Mouse (Mus musculus) lung, embryonic 14.5 days (tissue): Measurements from ENCODE around the gene Mast4. TPM values are rescaled to one million over a fixed set of nuclear protein-coding genes. Genes with fewer than 3 reads are reported as not detected.

ENCODE experiments used
- ATAC-seq: fragments of 200-750 bp; cut with Nextera tagmentation; 2 replicates; pipeline ENCODE4 v1.8.0; 2017; ENCODE audit warnings: mild to moderate bottlenecking, moderate TSS enrichment, moderate library complexity; ENCODE audit not compliant: insufficient read depth
- DNase-seq: peaks from one replicate; pipeline ENCODE4 v3.0.0-alpha.2; 2015
- H3K27ac ChIP-seq: fragments of 300-500 bp; sonication (generic); 2 replicates; pipeline ENCODE4 v1.5.1; 2014; ENCODE audit warnings: low read depth, mild to moderate bottlenecking, moderate library complexity
- H3K27me3 ChIP-seq: fragments of 300-500 bp; sonication (generic); 2 replicates; pipeline ENCODE4 v1.6.1; 2014; ENCODE audit warnings: low read length, control low read depth; ENCODE audit not compliant: insufficient read depth
- H3K36me3 ChIP-seq: fragments of 300-500 bp; sonication (generic); 2 replicates; pipeline ENCODE4 v1.6.1; 2014; ENCODE audit warnings: control low read depth; ENCODE audit not compliant: insufficient read depth
- H3K4me1 ChIP-seq: fragments of 300-500 bp; sonication (generic); 2 replicates; pipeline ENCODE4 v1.6.1; 2014; ENCODE audit warnings: antibody characterized with exemption, control low read depth; ENCODE audit not compliant: insufficient read depth
- H3K4me2 ChIP-seq: fragments of 300-500 bp; sonication (generic); 2 replicates; pipeline ENCODE4 v1.6.1; 2014; ENCODE audit warnings: mild to moderate bottlenecking
- H3K4me3 ChIP-seq: fragments of 300-500 bp; sonication (generic); 2 replicates; pipeline ENCODE4 v1.5.1; 2014; ENCODE audit warnings: low read depth, low read length
- H3K9ac ChIP-seq: fragments of 300-500 bp; sonication (generic); 2 replicates; pipeline ENCODE4 v1.6.1; 2014
- H3K9me3 ChIP-seq: fragments of 300-500 bp; sonication (generic); 2 replicates; pipeline ENCODE4 v1.6.1; 2016; ENCODE audit warnings: low read depth, low read length, control low read depth
- CTCF ChIP-seq: IDR thresholded peaks from 2 replicates; pipeline ENCODE4 v1.5.1; 2016; ENCODE audit warnings: antibody characterized with exemption, low read depth
- WGBS: fragments of 180-500 bp; shearing (Covaris S2); extraction: QIAGEN DNeasy Blood & Tissue Kit; methylation state at CpG from one replicate; pipeline ENCODE4 v1.1.7; 2014; 5-methylcytosine and 5-hydroxymethylcytosine counted together
- polyA plus RNA-seq: library from polyadenylated mRNA; unstranded; fragments of >200 nt; fragmentation: Nextera tagmentation; extraction: Ambion mirVana; gene quantifications from 2 replicates; pipeline ENCODE4 v1.2.1, GENCODE M21; 2014

The Mast4 gene
- polyA plus RNA-seq, 1 experiment from 2014 or later, result 30.8 TPM

DNA sequence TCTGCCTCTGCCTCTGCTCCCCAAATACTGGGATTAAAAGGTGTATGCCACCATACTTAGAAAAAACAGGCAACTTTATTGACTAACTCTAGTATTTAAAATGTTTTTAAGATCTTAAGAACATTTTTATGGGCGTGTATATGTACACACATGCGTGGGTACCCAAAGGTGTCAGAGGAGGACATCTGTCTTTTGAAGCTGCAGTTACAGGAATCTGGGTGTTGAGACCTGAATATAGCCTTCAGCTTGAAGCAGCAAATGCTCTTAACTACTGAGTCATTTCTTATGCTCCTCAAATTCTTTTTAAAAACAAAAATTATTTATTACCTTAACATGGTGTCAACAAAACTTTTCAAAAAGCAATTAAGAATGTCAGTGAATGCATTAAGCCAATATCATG, 329.1 kb downstream of the Mast4 start:
- Histone ChIP-seq H3K9ac (no peak overlapping the region), H3K4me1 (no peaks in the 10 kb centered on the region), H3K4me3 (no peak overlapping the region), H3K9me3 (no peaks in the 10 kb centered on the region), H3K27ac (no peak overlapping the region), H3K4me2 (no peak overlapping the region), H3K27me3 (no peaks in the 10 kb centered on the region), H3K36me3 (no peaks in the 10 kb centered on the region)
- DNase-seq, result no peak
- WGBS, result 68% methylated on average over 2 of the region's 2 CpGs
- no peak for TF ChIP-seq CTCF
- ATAC-seq, result no peak

DNA sequence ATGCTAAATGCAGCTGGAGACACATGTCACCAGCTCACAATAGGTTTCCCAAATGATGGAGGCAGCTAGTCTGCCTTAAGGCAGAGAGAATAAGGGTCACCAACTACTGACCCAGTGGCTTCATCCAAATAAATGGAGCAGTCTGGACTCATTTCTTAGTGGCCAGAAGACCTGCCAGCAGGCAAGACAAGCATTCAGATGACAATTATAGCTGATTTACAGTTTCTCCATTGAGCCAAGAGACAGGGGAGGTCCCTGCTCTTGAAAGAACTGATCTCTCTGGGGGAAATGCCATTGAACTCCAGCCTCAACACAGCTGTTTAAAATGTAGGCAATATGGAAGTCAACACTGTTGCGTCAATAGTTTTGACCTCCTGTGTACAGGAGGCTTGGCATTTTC, 332.5 kb downstream of the Mast4 start:
- Histone ChIP-seq H3K9ac (no peak overlapping the region), H3K4me2 (no peak overlapping the region), H3K9me3 (no peaks in the 10 kb centered on the region), H3K4me3 (no peak overlapping the region), H3K27me3 (no peaks in the 10 kb centered on the region), H3K27ac (no peak overlapping the region), H3K4me1 (no peaks in the 10 kb centered on the region), H3K36me3 (no peaks in the 10 kb centered on the region)
- no peak for DNase-seq
- WGBS, result 83% methylated on average over 1 of the region's 1 CpGs
- no peak for TF ChIP-seq CTCF
- no peak for ATAC-seq

DNA sequence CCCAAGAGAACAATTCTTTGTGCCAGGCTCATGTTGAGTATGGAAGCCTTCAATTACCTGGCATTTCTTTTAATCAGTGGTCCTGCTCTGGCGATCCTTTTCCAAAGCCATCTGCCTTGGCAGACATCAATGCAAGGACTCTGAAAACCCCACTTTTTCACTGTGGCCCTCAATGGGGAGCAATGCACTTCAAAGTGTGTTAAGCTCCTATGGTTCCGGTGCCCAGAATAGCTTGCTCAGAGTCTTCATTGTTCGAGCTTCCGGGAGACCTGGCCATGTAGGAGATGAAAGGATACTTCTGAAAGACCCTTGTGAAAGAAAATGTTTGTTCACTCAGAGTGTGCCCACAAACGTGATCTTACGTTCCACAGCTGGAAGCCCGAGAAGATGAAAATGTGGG, 333.4 kb downstream of the Mast4 start:
- TF ChIP-seq CTCF, result no peak
- no peaks in the 10 kb centered on the region for H3K4me1 ChIP-seq
- no peaks in the 10 kb centered on the region for H3K27me3 ChIP-seq
- ATAC-seq (no peak), DNase-seq (peak; percentile 30)
- H3K9me3 ChIP-seq, result no peaks in the 10 kb centered on the region
- no peaks in the 10 kb centered on the region for H3K36me3 ChIP-seq
- H3K4me3 ChIP-seq, result no peak overlapping the region
- no peak overlapping the region for H3K4me2 ChIP-seq
- 63% methylated on average over 7 of the region's 7 CpGs for WGBS
- H3K9ac ChIP-seq, result no peak overlapping the region
- H3K27ac ChIP-seq, result 0 out of 2 replicates have a peak overlapping the region, but pooled peaks have one; percentile 13

DNA sequence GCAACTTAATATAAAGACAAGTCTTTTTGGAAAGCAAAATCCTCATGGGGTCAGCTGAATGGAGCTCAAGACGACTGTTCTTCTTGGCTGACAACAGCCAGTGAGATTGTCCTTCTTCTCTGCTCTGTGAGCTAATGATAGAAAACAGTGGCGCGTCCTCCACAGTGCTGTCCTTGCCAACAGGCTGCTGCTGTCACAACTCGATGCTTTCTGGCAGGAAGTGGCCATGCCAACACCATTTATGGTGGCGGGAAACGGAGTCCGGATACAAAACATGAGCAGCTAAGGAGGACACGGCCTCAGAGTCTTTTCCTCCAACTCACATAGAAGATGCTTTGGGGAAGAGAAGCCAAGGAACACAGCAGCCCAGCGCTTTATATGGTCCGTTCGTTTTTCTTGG, 340.2 kb downstream of the Mast4 start:
- Histone ChIP-seq H3K36me3 (no peaks in the 10 kb centered on the region), H3K9ac (no peak overlapping the region), H3K9me3 (no peaks in the 10 kb centered on the region), H3K27ac (no peak overlapping the region), H3K4me3 (no peak overlapping the region), H3K4me1 (no peaks in the 10 kb centered on the region), H3K4me2 (no peak overlapping the region), H3K27me3 (no peaks in the 10 kb centered on the region)
- TF ChIP-seq CTCF, result no peak
- no peak for ATAC-seq
- no peak for DNase-seq
- WGBS, result 84% methylated on average over 11 of the region's 11 CpGs

DNA sequence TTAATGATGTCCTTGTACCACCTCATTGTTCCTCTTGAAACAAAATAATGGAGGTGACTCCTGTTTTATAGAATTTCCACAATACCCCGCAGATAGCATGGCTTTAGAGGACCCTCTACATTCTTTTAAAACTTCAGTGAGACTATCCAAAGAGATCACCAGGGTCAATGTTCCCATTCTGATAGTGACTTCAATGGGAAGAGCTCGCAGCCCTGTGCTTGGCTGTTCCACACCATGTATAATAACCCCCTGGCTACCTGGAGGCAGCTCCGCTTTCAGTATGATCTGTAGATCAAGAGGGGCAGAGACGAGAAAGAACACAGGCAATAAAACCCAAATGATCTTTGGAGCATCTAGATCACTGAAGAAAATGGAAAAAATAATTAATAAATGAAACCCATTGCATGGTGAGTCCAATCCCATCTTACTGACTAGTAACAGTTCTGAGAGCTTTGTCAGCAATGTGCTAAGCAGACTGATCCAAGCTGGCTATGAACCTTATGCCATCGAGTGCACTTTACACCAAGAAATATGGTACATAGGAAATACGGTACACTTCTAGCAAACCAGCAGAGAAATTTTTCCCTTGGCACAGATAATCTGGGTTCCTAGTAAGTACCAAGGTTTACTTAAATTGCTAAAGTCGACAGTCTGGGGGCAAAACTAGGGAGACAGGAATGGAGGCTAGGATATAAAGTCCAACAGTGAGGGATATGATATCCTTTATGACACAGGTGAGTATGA, 341.4 kb downstream of the Mast4 start:
- no peaks in the 10 kb centered on the region for H3K36me3 ChIP-seq
- TF ChIP-seq CTCF, result no peak
- no peak overlapping the region for H3K27ac ChIP-seq
- WGBS, result 81% methylated on average over 7 of the region's 7 CpGs
- H3K9ac ChIP-seq, result no peak overlapping the region
- H3K4me2 ChIP-seq, result no peak overlapping the region
- no peak overlapping the region for H3K4me3 ChIP-seq
- H3K4me1 ChIP-seq, result no peaks in the 10 kb centered on the region
- ATAC-seq (no peak), DNase-seq (no peak)
- H3K9me3 ChIP-seq, result no peaks in the 10 kb centered on the region
- no peaks in the 10 kb centered on the region for H3K27me3 ChIP-seq

DNA sequence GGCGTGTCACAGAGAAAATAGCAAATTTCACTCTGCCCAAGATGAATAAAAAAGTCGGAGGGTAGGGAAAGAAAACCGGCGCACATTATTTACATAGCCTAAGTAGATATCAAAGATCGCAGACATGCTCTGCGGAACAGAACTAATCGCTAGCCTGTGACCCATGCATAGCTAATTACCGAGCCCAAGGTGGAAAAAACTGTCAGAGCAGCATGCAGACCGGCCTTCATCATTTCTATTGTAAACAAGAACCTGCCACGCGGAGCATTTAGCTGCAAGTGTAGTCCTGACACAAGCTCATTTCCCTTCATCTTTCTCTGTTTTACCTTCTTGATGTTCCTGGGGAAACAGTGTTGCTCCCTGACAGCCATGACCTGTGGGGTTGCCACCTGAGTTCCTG, 342.4 kb downstream of the Mast4 start:
- TF ChIP-seq CTCF, result no peak
- no peak overlapping the region for H3K4me3 ChIP-seq
- H3K9ac ChIP-seq, result no peak overlapping the region
- ATAC-seq, result no peak
- WGBS, result 48% methylated on average over 11 of the region's 11 CpGs
- H3K4me1 ChIP-seq, result no peaks in the 10 kb centered on the region
- DNase-seq, result no peak
- H3K9me3 ChIP-seq, result no peaks in the 10 kb centered on the region
- no peak overlapping the region for H3K4me2 ChIP-seq
- H3K27me3 ChIP-seq, result no peaks in the 10 kb centered on the region
- H3K36me3 ChIP-seq, result no peaks in the 10 kb centered on the region
- no peak overlapping the region for H3K27ac ChIP-seq

DNA sequence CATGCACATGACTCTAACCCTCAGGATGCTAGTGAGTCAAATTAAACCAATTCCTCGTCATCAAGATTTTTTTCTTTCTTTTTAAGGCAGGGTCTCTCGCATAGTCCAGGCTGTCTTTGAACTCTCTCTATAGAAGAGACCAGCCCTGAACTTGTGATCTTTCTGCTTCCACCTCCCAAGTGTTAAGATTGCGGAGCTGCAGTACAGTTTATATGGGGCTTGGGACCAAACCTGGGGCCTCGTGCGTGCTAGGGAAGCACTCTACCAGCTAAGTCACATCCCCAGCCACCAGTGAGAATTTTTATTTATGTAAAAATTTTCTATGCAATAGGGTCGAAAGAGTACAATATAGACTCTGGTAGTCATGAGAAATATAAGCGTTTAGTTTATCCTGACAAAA, 343.1 kb downstream of the Mast4 start:
- TF ChIP-seq CTCF, result no peak
- Histone ChIP-seq H3K36me3 (no peaks in the 10 kb centered on the region), H3K27ac (no peak overlapping the region), H3K4me1 (no peaks in the 10 kb centered on the region), H3K4me3 (no peak overlapping the region), H3K27me3 (no peaks in the 10 kb centered on the region), H3K9ac (no peak overlapping the region), H3K4me2 (no peak overlapping the region), H3K9me3 (no peaks in the 10 kb centered on the region)
- WGBS, result 81% methylated on average over 7 of the region's 7 CpGs
- no peak for DNase-seq
- no peak for ATAC-seq
